Mouse (Mus musculus): ENCODE measurements around the gene Mon1b. TPM values are rescaled to one million over a fixed set of nuclear protein-coding genes. Genes with fewer than 3 reads are reported as not detected.

Mon1b gene
- polyA plus RNA-seq, 1 experiment from 2014 or later, result 8.0 TPM

GRCm38 (mm10) chr8:113643479-113644210 lies 8.3 kb downstream of the Mon1b start:
- ATAC-seq (ENCODE audit: insufficient number of reproducible peaks, insufficient read depth, low FRiP score, low read depth), result no peak
- Histone ChIP-seq H3K27ac (ENCODE audit: low read length) (no peak overlapping the region), H3K27me3 (ENCODE audit: control insufficient read depth, insufficient read depth, low read length) (no peaks in the 10 kb centered on the region), H3K4me1 (ENCODE audit: control insufficient read depth, insufficient read depth, low read length) (no peaks in the 10 kb centered on the region), H3K36me3 (ENCODE audit: control insufficient read depth, insufficient read depth, low read length) (peaks cover 28% of the 10 kb centered on the region), H3K4me2 (replicated peaks; ENCODE audit: low read depth, low read length) (no peak overlapping the region), H3K4me3 (ENCODE audit: low read depth, low read length) (no peak overlapping the region), H3K9ac (replicated peaks; ENCODE audit: low read depth, low read length) (no peak overlapping the region), H3K9me3 (ENCODE audit: control insufficient read depth, low read depth, low read length) (no peaks in the 10 kb centered on the region)
- WGBS, result 80% methylated on average over 8 of the region's 8 CpGs

GRCm38 (mm10) chr8:113645220-113645619 lies 9.8 kb downstream of the Mon1b start:
- Histone ChIP-seq H3K9ac (replicated peaks; ENCODE audit: low read depth, low read length) (no peak overlapping the region), H3K9me3 (ENCODE audit: control insufficient read depth, low read depth, low read length) (no peaks in the 10 kb centered on the region), H3K27ac (ENCODE audit: low read length) (no peak overlapping the region), H3K36me3 (ENCODE audit: control insufficient read depth, insufficient read depth, low read length) (peaks cover 16% of the 10 kb centered on the region; the same call in 1 of the 2 replicates), H3K4me3 (ENCODE audit: low read depth, low read length) (no peak overlapping the region), H3K4me1 (ENCODE audit: control insufficient read depth, insufficient read depth, low read length) (no peaks in the 10 kb centered on the region), H3K4me2 (replicated peaks; ENCODE audit: low read depth, low read length) (no peak overlapping the region), H3K27me3 (ENCODE audit: control insufficient read depth, insufficient read depth, low read length) (no peaks in the 10 kb centered on the region)
- WGBS, result 72% methylated on average over 5 of the region's 5 CpGs
- ATAC-seq (ENCODE audit: insufficient number of reproducible peaks, insufficient read depth, low FRiP score, low read depth), result no peak

GRCm38 (mm10) chr8:113652450-113652849 lies 17.1 kb downstream of the Mon1b start:
- WGBS, result 86% methylated on average over 12 of the region's 12 CpGs
- H3K4me1 ChIP-seq (ENCODE audit: control insufficient read depth, insufficient read depth, low read length), result no peaks in the 10 kb centered on the region
- ATAC-seq (ENCODE audit: insufficient number of reproducible peaks, insufficient read depth, low FRiP score, low read depth), result no peak
- H3K9ac ChIP-seq (replicated peaks; ENCODE audit: low read depth, low read length), result no peak overlapping the region
- no peaks in the 10 kb centered on the region for H3K27me3 ChIP-seq (ENCODE audit: control insufficient read depth, insufficient read depth, low read length)
- no peak overlapping the region for H3K4me3 ChIP-seq (ENCODE audit: low read depth, low read length)
- H3K4me2 ChIP-seq (replicated peaks; ENCODE audit: low read depth, low read length), result no peak overlapping the region
- H3K9me3 ChIP-seq (ENCODE audit: control insufficient read depth, low read depth, low read length), result no peaks in the 10 kb centered on the region
- H3K27ac ChIP-seq (ENCODE audit: low read length), result no peak overlapping the region
- no peaks in the 10 kb centered on the region for H3K36me3 ChIP-seq (ENCODE audit: control insufficient read depth, insufficient read depth, low read length)

- Histone ChIP-seq H3K36me3 (ENCODE audit: control insufficient read depth, insufficient read depth, low read length) (no peaks in the 10 kb centered on the region), H3K4me2 (replicated peaks; ENCODE audit: low read depth, low read length) (no peak overlapping the region), H3K9ac (replicated peaks; ENCODE audit: low read depth, low read length) (no peak overlapping the region), H3K9me3 (ENCODE audit: control insufficient read depth, low read depth, low read length) (no peaks in the 10 kb centered on the region), H3K27me3 (ENCODE audit: control insufficient read depth, insufficient read depth, low read length) (no peaks in the 10 kb centered on the region), H3K4me1 (ENCODE audit: control insufficient read depth, insufficient read depth, low read length) (no peaks in the 10 kb centered on the region), H3K27ac (ENCODE audit: low read length) (no peak overlapping the region), H3K4me3 (ENCODE audit: low read depth, low read length) (no peak overlapping the region)
- no peak for ATAC-seq (ENCODE audit: insufficient number of reproducible peaks, insufficient read depth, low FRiP score, low read depth)
- WGBS, result 48% methylated on average over 4 of the region's 4 CpGs
These were observed 17.8 kb downstream of the Mon1b start for GRCm38 (mm10) chr8:113653151-113653550.

GRCm38 (mm10) chr8:113656154-113656553 lies 20.8 kb downstream of the Mon1b start:
- Histone ChIP-seq H3K27me3 (ENCODE audit: control insufficient read depth, insufficient read depth, low read length) (no peaks in the 10 kb centered on the region), H3K36me3 (ENCODE audit: control insufficient read depth, insufficient read depth, low read length) (no peaks in the 10 kb centered on the region), H3K9ac (replicated peaks; ENCODE audit: low read depth, low read length) (no peak overlapping the region), H3K27ac (ENCODE audit: low read length) (no peak overlapping the region), H3K4me2 (replicated peaks; ENCODE audit: low read depth, low read length) (no peak overlapping the region), H3K4me1 (ENCODE audit: control insufficient read depth, insufficient read depth, low read length) (no peaks in the 10 kb centered on the region), H3K4me3 (ENCODE audit: low read depth, low read length) (no peak overlapping the region), H3K9me3 (ENCODE audit: control insufficient read depth, low read depth, low read length) (no peaks in the 10 kb centered on the region)
- WGBS, result 94% methylated on average over 5 of the region's 5 CpGs
- no peak for ATAC-seq (ENCODE audit: insufficient number of reproducible peaks, insufficient read depth, low FRiP score, low read depth)

- Histone ChIP-seq H3K36me3 (ENCODE audit: control insufficient read depth, insufficient read depth, low read length) (no peaks in the 10 kb centered on the region), H3K4me2 (replicated peaks; ENCODE audit: low read depth, low read length) (no peak overlapping the region), H3K4me1 (ENCODE audit: control insufficient read depth, insufficient read depth, low read length) (no peaks in the 10 kb centered on the region), H3K9me3 (ENCODE audit: control insufficient read depth, low read depth, low read length) (no peaks in the 10 kb centered on the region), H3K27me3 (ENCODE audit: control insufficient read depth, insufficient read depth, low read length) (no peaks in the 10 kb centered on the region), H3K27ac (ENCODE audit: low read length) (no peak overlapping the region), H3K9ac (replicated peaks; ENCODE audit: low read depth, low read length) (no peak overlapping the region), H3K4me3 (ENCODE audit: low read depth, low read length) (no peak overlapping the region)
- no peak for ATAC-seq (ENCODE audit: insufficient number of reproducible peaks, insufficient read depth, low FRiP score, low read depth)
- WGBS, result 87% methylated on average over 11 of the region's 11 CpGs
These were observed 21.4 kb downstream of the Mon1b start for GRCm38 (mm10) chr8:113656681-113657298.

GRCm38 (mm10) chr8:113660128-113660527 lies 24.7 kb downstream of the Mon1b start:
- Histone ChIP-seq H3K9ac (replicated peaks; ENCODE audit: low read depth, low read length) (no peak overlapping the region), H3K4me2 (replicated peaks; ENCODE audit: low read depth, low read length) (no peak overlapping the region), H3K4me3 (ENCODE audit: low read depth, low read length) (no peak overlapping the region), H3K27ac (ENCODE audit: low read length) (no peak overlapping the region), H3K27me3 (ENCODE audit: control insufficient read depth, insufficient read depth, low read length) (no peaks in the 10 kb centered on the region), H3K4me1 (ENCODE audit: control insufficient read depth, insufficient read depth, low read length) (no peaks in the 10 kb centered on the region), H3K9me3 (ENCODE audit: control insufficient read depth, low read depth, low read length) (no peaks in the 10 kb centered on the region), H3K36me3 (ENCODE audit: control insufficient read depth, insufficient read depth, low read length) (no peaks in the 10 kb centered on the region)
- 100% methylated on average over 1 of the region's 1 CpGs for WGBS
- no peak for ATAC-seq (ENCODE audit: insufficient number of reproducible peaks, insufficient read depth, low FRiP score, low read depth)

GRCm38 (mm10) chr8:113664544-113664943 lies 29.2 kb downstream of the Mon1b start:
- peak; percentile 63; the same call in 1 of the 2 replicates for ATAC-seq (ENCODE audit: insufficient number of reproducible peaks, insufficient read depth, low FRiP score, low read depth)
- no peaks in the 10 kb centered on the region for H3K36me3 ChIP-seq (ENCODE audit: control insufficient read depth, insufficient read depth, low read length)
- 0 out of 2 replicates have a peak, but pooled peaks cover 2% of the 10 kb centered on the region for H3K4me1 ChIP-seq (ENCODE audit: control insufficient read depth, insufficient read depth, low read length)
- no peaks in the 10 kb centered on the region for H3K27me3 ChIP-seq (ENCODE audit: control insufficient read depth, insufficient read depth, low read length)
- H3K9me3 ChIP-seq (ENCODE audit: control insufficient read depth, low read depth, low read length), result no peaks in the 10 kb centered on the region
- 9% methylated on average over 2 of the region's 2 CpGs for WGBS
- no peak overlapping the region for H3K27ac ChIP-seq (ENCODE audit: low read length)
- no peak overlapping the region for H3K4me3 ChIP-seq (ENCODE audit: low read depth, low read length)
- H3K9ac ChIP-seq (replicated peaks; ENCODE audit: low read depth, low read length), result no peak overlapping the region
- no peak overlapping the region for H3K4me2 ChIP-seq (replicated peaks; ENCODE audit: low read depth, low read length)

All from stomach, embryonic 14.5 days (tissue).